Mouse (Mus musculus): ENCODE results near the gene Ccni.

The Ccni gene

DNA sequence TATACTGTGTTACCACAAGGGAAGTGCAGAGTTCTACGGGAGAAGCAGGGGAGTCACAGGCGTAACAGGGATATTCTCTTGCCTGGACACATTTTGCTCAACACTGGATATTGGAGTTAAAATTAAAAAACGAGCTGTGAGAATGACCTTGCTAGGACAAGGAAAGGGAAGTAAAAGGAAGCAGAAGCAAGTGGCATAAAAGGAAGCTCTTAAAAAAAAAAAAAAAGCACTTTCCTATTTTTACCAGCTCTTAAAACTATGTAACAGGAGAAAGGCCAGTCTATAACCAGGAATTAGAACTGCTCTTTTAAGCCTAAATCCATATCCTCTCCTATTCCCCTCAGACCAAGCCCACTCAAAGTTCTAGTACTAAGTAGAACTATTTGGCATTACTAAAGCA lies 8.1 kb downstream of the Ccni start:
- no peak for DNase-seq

DNA sequence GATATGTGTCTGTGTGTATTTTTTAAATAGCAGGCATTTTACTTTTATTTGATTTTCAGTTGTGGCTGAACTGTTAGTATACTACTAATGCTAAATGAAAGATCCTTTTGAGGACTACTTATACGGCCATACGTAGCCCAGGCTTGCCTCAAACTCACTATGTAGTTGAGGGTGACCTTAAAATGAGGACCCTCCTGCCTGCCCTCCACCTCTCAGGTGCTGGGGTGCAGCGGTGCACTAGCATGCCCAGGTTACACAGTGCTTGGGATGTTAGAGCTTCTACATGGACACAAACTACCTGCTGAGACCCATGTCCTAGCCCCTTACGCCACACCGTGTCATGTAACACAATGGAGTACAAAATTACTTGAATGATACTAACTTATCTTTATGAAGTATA lies 15.9 kb downstream of the Ccni start:
- no peak for DNase-seq

- no peak for DNase-seq
Measured at GRCm38 (mm10) chr5:93189607-93190006, 16.7 kb downstream of the Ccni start.

GRCm38 (mm10) chr5:93184548-93184947 lies 21.7 kb downstream of the Ccni start:
- DNase-seq = no peak

- DNase-seq = no peak
Measured at GRCm38 (mm10) chr5:93183311-93183710, 23.0 kb downstream of the Ccni start.

GRCm38 (mm10) chr5:93180252-93180651 lies 26.0 kb downstream of the Ccni start:
- DNase-seq = peak; percentile 43

DNA sequence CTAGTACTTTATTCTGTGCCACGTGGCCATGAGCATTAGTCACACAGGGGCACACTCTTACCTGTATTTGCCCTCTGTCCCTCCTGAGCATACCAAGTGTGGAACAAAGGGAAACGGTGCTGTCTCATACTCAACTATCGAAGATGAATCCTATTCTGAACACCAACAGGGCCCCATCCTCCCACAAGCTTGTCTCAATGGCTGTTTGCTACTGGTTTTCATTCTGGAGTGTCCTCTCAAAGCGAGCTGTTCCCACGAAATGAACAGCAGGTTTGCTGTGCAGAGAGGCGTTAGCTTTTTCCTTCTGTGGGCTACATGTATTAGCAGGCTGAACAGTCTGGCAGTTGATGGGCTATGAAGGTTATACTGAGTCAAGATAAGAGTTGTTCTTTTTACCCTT lies 27.7 kb downstream of the Ccni start:
- DNase-seq = no peak

- no peak for DNase-seq
Measured at GRCm38 (mm10) chr5:93174675-93175074, 31.6 kb downstream of the Ccni start.

- no peak for DNase-seq
Measured at GRCm38 (mm10) chr5:93172536-93172935, 33.8 kb downstream of the Ccni start.

DNA sequence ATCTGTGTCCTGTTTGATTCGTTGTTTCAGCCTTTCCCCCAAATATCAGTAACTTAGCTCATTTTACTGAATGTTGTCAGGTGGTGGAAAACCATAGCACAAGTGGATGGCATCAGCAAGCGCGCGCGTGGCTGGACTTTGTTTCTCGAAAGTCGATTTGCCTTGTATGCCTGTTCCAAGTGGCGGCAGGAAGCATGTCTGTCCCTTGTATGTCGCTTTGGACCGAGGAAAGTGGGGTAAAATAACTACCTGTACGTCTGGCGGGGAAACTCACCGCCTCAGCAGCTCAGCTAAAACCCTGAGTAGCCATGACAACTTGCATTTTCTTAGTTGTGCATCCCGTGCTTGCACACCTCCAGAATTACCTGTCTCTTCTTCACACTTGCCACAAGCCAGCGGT lies 34.9 kb downstream of the Ccni start:
- DNase-seq = no peak

GRCm38 (mm10) chr5:93168654-93169053 lies 37.6 kb downstream of the Ccni start:
- DNase-seq = peak; percentile 31

GRCm38 (mm10) chr5:93167919-93168516 lies 38.3 kb downstream of the Ccni start:
- DNase-seq = no peak

DNA sequence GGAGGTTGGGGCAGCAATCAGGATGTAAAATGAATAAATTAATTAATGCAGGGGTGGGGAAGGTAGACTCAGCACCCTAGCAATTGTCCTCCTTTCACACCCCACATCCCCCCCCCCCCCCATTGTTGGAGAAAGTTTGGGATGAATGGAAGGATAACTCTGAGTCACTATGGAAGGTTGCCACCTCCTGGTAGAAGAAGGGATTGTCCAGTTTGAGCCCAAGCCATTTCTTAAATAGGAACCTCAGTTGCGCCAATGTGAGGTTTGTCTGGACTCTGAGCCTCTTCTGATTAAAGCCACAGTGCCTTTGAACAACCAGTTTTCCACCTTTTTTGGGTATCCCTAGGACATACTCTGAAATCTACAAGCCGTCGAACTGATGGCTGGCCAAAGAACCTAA lies 42.8 kb downstream of the Ccni start:
- DNase-seq = peak; percentile 71

DNA sequence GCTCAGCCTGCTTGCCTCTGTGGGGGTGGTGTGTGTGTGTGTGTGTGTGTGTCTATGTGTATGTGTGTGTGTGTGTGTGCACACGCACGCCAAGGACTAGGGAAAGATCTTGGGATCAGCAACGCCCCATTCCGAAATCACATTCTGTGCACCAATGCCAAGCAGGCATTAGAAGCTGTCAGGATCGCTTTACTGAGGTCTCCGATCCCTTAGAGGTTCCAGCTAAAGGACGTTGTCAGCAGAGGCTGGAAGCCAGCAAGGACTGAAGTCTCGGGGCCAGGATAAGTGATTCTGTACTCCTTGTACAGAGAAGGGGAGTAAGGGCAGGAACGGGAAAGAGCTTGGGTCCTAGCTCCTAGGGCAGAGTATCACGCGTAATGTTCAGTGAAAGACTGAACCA lies 51.9 kb downstream of the Ccni start:
- DNase-seq = no peak

DNA sequence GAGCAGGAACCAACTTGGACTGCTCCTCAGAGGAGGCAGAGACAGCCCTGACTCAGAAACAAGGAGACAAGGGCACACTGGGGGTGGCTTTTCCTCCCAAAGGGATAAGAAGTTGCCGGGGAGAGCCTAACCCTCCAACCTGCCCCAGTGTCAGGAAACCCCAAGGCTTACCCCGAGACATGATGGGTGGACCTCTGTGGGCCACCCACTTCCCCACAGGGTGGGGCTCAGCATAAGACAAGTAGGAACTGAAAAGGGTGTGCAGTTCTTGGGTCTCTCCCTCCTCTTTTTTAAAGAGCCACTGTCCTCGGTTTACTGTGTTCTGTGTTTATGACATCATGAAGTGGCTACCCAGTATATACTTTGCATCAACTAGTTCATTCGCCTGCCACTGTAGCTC lies 53.8 kb downstream of the Ccni start:
- DNase-seq = no peak

DNA sequence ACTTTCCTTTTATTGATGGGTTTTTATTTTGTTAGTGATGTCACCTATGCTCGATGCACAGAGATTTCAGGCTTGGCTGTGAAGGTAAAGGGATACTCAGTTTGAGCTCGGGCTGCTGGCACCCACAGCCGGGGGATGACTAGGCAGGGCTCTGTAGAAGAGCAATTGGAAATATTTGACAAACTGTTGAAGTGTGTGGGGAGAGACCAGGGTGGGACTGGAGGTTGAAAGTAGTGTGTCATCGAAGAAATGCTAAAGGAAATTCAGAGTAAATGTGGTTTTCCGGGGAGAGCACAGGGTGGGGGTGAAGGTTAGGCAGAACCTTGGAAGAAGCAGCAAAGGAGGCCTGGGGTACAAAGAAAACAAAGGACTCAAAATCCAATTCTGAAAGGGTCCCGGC lies 54.3 kb downstream of the Ccni start:
- no peak for DNase-seq

DNA sequence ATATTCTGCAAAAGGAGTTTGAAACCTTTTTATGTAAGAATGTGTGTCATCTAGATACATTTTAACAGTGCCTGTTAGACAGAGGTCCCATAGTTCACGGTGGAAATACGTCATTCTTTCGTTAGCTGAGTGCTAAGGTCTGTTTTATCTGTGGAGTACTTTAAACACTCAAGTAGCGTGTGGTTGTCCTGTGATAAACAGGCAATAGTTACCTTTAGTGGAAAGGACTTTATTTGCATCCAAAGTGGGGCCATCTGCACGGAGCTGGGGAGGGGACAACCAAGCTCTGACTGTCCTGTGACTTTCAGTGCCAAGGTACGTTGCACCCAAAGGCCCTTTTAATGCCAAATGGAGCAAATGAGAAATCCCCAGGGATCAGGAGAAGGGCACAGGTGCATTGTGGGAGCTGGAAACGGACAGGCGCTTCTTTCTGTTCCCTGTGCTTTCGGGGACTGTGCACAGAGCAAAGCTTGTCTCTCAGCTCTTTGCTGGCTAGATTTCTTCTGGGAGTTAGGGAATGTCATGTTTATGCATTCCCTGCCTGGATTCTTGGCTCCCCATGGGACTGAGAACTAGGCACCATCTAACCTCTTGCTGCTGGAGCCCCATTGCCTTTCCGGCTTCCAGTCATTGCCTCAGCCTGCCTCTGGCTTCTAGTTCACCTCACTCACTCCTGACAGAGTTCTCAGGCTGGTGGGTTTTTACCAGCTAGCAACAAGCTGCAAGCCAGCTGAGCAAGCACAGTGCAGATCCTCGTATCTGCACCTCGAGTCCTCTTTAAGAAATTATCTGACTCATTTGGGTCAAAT lies 56.1 kb downstream of the Ccni start:
- DNase-seq = no peak

DNA sequence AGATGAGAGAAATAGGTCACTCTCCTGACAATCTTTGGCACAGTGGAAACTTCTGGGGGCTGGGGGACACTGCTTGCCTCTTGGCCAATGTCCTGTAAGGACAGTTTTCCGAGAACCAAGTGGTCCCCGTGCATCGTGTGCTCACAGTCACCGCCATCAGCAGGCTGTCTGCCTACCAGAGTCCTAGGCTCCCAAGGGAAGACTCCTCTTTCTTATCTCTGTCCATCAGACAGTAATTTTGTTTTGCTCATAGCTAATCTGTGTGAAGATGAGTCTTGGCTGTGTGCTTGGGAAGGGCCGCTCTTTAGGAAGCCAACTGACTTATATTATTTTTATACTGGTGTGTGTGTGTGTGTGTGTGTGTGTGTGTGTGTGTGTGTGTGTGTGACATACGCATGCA lies 60.8 kb downstream of the Ccni start:
- no peak for DNase-seq

- DNase-seq = no peak
Measured at GRCm38 (mm10) chr5:93144874-93145273, 61.4 kb downstream of the Ccni start.

- DNase-seq = no peak
Measured at GRCm38 (mm10) chr5:93143360-93144091, 62.8 kb downstream of the Ccni start.

- no peak for DNase-seq
Measured at GRCm38 (mm10) chr5:93140747-93141146, 65.5 kb downstream of the Ccni start.

DNA sequence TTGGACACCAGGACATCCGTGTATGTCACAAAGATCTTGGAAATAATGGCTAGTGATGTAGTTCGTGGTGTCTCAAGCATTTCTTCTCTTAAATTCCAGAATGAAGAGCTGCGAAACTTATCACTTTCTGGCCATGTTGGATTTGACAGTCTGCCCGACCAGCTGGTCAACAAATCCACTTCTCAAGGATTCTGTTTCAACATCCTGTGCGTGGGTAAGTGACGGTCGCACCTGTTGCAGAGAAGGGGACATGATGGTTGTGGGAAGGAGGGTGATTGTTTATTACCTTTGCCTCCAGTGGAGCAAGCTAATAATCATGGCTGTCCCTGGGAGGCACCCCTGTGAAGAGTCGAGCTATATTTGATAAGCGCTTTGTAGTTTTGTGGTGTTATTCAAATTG lies 66.9 kb downstream of the Ccni start:
- DNase-seq = no peak

- DNase-seq = no peak
Measured at GRCm38 (mm10) chr5:93136956-93137586, 69.2 kb downstream of the Ccni start.
